Mouse (Mus musculus): Measurements from ENCODE around the gene Adcy2. TPM values are rescaled to one million over a fixed set of nuclear protein-coding genes. Genes with fewer than 3 reads are reported as not detected.

The Adcy2 gene
- polyA plus RNA-seq, 1 experiment from 2014 or later, result 0.74 TPM

DNA sequence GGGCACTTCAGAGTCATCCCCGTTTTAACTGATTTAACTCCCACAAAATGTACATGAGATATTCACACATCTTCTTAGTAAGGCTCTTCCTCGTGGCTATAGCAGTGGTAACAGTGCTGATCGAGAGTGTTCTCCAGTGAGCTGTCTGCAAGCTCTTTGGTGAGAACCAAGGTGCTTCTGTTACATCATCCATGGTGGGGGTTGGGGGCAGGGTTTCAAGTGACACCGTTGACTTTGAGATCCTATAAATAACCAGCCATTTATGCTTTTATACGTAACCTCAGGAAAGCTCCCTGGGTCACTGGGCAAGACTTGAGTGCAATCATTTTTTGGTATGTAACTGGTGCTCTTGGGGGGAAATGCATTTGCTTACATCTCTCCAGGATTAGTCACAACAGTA lies 167.2 kb downstream of the Adcy2 start:
- Histone ChIP-seq H3K4me2 (no peak overlapping the region), H3K9ac (ENCODE audit: low read depth, low read length) (no peak overlapping the region), H3K9me3 (replicated peaks; ENCODE audit: control insufficient read depth, low read length) (no peaks in the 10 kb centered on the region), H3K4me3 (ENCODE audit: low read depth, low read length) (no peak overlapping the region), H3K27me3 (ENCODE audit: control insufficient read depth, insufficient read depth, low read length) (no peaks in the 10 kb centered on the region), H3K36me3 (ENCODE audit: control insufficient read depth, insufficient read depth, low read length) (no peaks in the 10 kb centered on the region), H3K27ac (ENCODE audit: low read depth, low read length) (no peak overlapping the region), H3K4me1 (ENCODE audit: control insufficient read depth, insufficient read depth, low read length) (no peaks in the 10 kb centered on the region)
- ATAC-seq (replicated peaks; ENCODE audit: insufficient number of reproducible peaks, low FRiP score, low TSS enrichment), result no peak
- WGBS (ENCODE audit: insufficient replicate concordance), result 69% methylated on average over 5 of the region's 5 CpGs

DNA sequence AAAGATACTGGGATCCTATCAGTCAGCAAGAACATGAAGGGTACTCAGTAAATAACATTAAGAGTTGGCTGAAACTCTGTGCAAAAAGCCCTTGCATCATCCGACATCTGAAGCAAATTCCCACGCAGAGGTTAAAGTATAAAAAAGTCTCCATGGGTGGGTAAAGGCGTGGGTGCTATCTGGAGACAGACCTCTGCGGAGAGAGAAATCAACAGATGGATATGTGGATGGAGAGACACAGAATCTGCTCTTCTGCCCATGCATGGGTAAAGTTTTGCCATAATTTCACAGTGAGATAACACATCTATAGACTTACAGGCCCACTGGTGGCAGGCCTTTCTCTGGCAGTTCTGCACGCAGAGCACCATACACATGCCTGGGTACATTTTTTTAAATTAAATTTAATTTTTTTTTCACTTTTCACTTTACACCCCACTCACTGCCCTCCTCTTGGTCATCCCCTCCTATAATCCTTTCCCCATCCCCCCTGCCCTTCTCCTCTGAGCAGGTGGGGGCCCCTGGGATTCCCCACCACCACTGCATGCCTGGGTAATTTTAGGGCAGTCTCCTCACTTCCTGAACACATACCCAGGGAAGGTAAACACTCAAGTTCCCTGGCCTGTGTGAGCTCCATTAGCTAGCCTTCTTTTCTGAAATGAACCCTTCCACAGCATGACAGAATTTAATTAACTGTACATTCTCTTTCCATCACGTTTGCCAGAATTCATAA lies 169.1 kb downstream of the Adcy2 start:
- ATAC-seq (replicated peaks; ENCODE audit: insufficient number of reproducible peaks, low FRiP score, low TSS enrichment), result no peak

DNA sequence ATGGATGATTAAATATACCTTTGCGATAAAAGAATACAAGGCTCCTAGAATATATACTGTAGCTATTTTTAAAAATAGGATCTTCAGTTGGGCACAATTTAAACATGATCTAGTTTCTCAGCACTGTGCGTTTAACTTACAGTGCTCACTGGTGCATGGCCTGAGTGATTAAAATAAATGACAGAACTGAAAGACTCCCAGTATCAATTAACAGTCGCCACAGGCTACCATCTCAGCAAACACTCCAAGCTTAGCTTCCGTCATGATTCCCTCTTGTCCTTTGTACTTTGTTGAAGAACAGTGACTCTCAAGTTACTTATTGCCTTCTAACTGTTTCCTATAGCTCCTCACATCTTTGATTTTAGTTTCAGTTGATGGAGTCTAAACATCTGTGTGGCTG lies 170.9 kb downstream of the Adcy2 start:
- H3K4me1 ChIP-seq (ENCODE audit: control insufficient read depth, insufficient read depth, low read length), result no peaks in the 10 kb centered on the region
- WGBS (ENCODE audit: insufficient replicate concordance), result 72% methylated on average over 4 of the region's 4 CpGs
- no peak overlapping the region for H3K9ac ChIP-seq (ENCODE audit: low read depth, low read length)
- no peaks in the 10 kb centered on the region for H3K36me3 ChIP-seq (ENCODE audit: control insufficient read depth, insufficient read depth, low read length)
- H3K27me3 ChIP-seq (ENCODE audit: control insufficient read depth, insufficient read depth, low read length), result no peaks in the 10 kb centered on the region
- no peaks in the 10 kb centered on the region for H3K9me3 ChIP-seq (replicated peaks; ENCODE audit: control insufficient read depth, low read length)
- ATAC-seq (replicated peaks; ENCODE audit: insufficient number of reproducible peaks, low FRiP score, low TSS enrichment), result no peak
- H3K27ac ChIP-seq (ENCODE audit: low read depth, low read length), result no peak overlapping the region
- H3K4me2 ChIP-seq, result no peak overlapping the region
- H3K4me3 ChIP-seq (ENCODE audit: low read depth, low read length), result no peak overlapping the region

More for the DNA sequence above, 169.1 kb downstream of the Adcy2 start:
- H3K27ac ChIP-seq (ENCODE audit: low read depth, low read length), result no peak overlapping the region
- no peaks in the 10 kb centered on the region for H3K4me1 ChIP-seq (ENCODE audit: control insufficient read depth, insufficient read depth, low read length)
- H3K4me3 ChIP-seq (ENCODE audit: low read depth, low read length), result no peak overlapping the region
- H3K9me3 ChIP-seq (replicated peaks; ENCODE audit: control insufficient read depth, low read length), result no peaks in the 10 kb centered on the region
- H3K36me3 ChIP-seq (ENCODE audit: control insufficient read depth, insufficient read depth, low read length), result no peaks in the 10 kb centered on the region
- H3K4me2 ChIP-seq, result no peak overlapping the region
- 77% methylated on average over 6 of the region's 6 CpGs for WGBS (ENCODE audit: insufficient replicate concordance)
- H3K27me3 ChIP-seq (ENCODE audit: control insufficient read depth, insufficient read depth, low read length), result no peaks in the 10 kb centered on the region
- no peak overlapping the region for H3K9ac ChIP-seq (ENCODE audit: low read depth, low read length)

DNA sequence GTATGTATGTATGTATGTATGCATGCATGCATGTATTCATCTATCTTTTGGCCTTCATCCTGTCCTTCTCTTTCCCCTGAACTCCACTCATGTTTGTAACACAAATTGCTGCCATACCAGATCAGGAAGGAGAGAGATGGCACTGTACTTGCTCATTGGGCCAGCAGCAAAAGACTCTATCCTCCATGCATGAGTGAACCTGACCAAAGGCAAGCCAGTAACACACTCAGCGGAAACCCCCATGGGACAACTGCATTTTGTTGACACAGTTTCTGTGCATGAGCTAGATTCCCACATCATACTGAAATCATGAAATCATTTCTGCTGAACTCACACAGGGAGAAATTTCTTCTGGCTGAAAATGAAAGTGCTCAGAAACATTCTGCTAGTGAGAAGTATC lies 172.9 kb downstream of the Adcy2 start:
- Histone ChIP-seq H3K4me1 (ENCODE audit: control insufficient read depth, insufficient read depth, low read length) (no peaks in the 10 kb centered on the region), H3K4me3 (ENCODE audit: low read depth, low read length) (no peak overlapping the region), H3K9me3 (replicated peaks; ENCODE audit: control insufficient read depth, low read length) (no peaks in the 10 kb centered on the region), H3K4me2 (no peak overlapping the region), H3K27me3 (ENCODE audit: control insufficient read depth, insufficient read depth, low read length) (no peaks in the 10 kb centered on the region), H3K36me3 (ENCODE audit: control insufficient read depth, insufficient read depth, low read length) (no peaks in the 10 kb centered on the region), H3K27ac (ENCODE audit: low read depth, low read length) (no peak overlapping the region), H3K9ac (ENCODE audit: low read depth, low read length) (no peak overlapping the region)
- no peak for ATAC-seq (replicated peaks; ENCODE audit: insufficient number of reproducible peaks, low FRiP score, low TSS enrichment)
- WGBS (ENCODE audit: insufficient replicate concordance), result 87% methylated on average over 1 of the region's 1 CpGs

DNA sequence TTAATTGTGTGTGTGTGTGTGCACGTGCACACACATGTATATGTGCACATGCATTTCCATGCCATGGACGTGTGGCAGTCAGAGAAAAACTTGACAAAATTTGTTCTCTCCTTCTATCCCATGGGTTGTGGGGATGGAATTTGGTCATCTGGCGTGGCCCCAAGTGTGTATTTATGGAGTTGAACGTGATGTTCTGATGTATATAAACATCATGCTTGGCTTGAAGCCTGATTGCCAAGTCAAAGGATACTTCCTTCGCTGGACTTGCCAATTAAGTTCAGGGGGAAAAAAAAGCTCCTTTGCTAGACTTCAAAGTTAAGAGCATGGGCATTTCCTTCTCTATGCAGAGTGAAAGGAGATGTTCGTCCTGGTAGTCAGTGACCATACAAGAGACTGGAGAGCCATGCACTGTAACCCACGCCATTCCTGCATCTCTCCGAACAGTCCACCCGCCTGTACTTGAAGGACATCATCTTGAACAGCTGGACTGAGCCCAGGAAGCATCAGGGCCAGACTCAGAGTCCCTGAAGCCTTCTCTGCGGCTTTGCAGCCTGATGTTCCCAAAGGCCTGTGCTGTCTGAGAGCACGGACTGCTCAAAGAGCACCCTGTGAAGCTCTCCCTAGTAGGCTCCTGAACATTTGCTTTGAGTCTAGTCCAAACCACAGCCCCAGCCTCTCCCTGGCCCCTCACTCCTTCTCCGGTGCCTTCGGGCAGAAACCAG lies 178.3 kb downstream of the Adcy2 start:
- WGBS (ENCODE audit: insufficient replicate concordance), result 81% methylated on average over 13 of the region's 13 CpGs
- Histone ChIP-seq H3K36me3 (ENCODE audit: control insufficient read depth, insufficient read depth, low read length) (no peaks in the 10 kb centered on the region), H3K4me2 (no peak overlapping the region), H3K27ac (ENCODE audit: low read depth, low read length) (no peak overlapping the region), H3K9me3 (replicated peaks; ENCODE audit: control insufficient read depth, low read length) (no peaks in the 10 kb centered on the region), H3K4me1 (ENCODE audit: control insufficient read depth, insufficient read depth, low read length) (no peaks in the 10 kb centered on the region), H3K4me3 (ENCODE audit: low read depth, low read length) (no peak overlapping the region), H3K9ac (ENCODE audit: low read depth, low read length) (no peak overlapping the region), H3K27me3 (ENCODE audit: control insufficient read depth, insufficient read depth, low read length) (no peaks in the 10 kb centered on the region)
- ATAC-seq (replicated peaks; ENCODE audit: insufficient number of reproducible peaks, low FRiP score, low TSS enrichment), result no peak

- Histone ChIP-seq H3K9me3 (replicated peaks; ENCODE audit: control insufficient read depth, low read length) (no peaks in the 10 kb centered on the region; the same call in 1 of the 2 replicates), H3K4me3 (ENCODE audit: low read depth, low read length) (no peak overlapping the region), H3K36me3 (ENCODE audit: control insufficient read depth, insufficient read depth, low read length) (no peaks in the 10 kb centered on the region), H3K27ac (ENCODE audit: low read depth, low read length) (no peak overlapping the region), H3K9ac (ENCODE audit: low read depth, low read length) (no peak overlapping the region), H3K27me3 (ENCODE audit: control insufficient read depth, insufficient read depth, low read length) (no peaks in the 10 kb centered on the region), H3K4me1 (ENCODE audit: control insufficient read depth, insufficient read depth, low read length) (no peaks in the 10 kb centered on the region), H3K4me2 (no peak overlapping the region)
- ATAC-seq (replicated peaks; ENCODE audit: insufficient number of reproducible peaks, low FRiP score, low TSS enrichment), result no peak
- WGBS (ENCODE audit: insufficient replicate concordance), result 78% methylated on average over 4 of the region's 4 CpGs
Measured at GRCm38 (mm10) chr13:68815704-68816477, 183.4 kb downstream of the Adcy2 start.

- H3K9ac ChIP-seq (ENCODE audit: low read depth, low read length), result no peak overlapping the region
- H3K36me3 ChIP-seq (ENCODE audit: control insufficient read depth, insufficient read depth, low read length), result no peaks in the 10 kb centered on the region
- H3K9me3 ChIP-seq (replicated peaks; ENCODE audit: control insufficient read depth, low read length), result no peaks in the 10 kb centered on the region; the same call in 1 of the 2 replicates
- no peaks in the 10 kb centered on the region for H3K4me1 ChIP-seq (ENCODE audit: control insufficient read depth, insufficient read depth, low read length)
- no peak overlapping the region for H3K4me3 ChIP-seq (ENCODE audit: low read depth, low read length)
- 98% methylated on average over 3 of the region's 3 CpGs for WGBS (ENCODE audit: insufficient replicate concordance)
- no peak overlapping the region for H3K4me2 ChIP-seq
- H3K27me3 ChIP-seq (ENCODE audit: control insufficient read depth, insufficient read depth, low read length), result no peaks in the 10 kb centered on the region
- no peak overlapping the region for H3K27ac ChIP-seq (ENCODE audit: low read depth, low read length)
- no peak for ATAC-seq (replicated peaks; ENCODE audit: insufficient number of reproducible peaks, low FRiP score, low TSS enrichment)
Measured at GRCm38 (mm10) chr13:68811185-68811584, 188.2 kb downstream of the Adcy2 start.

GRCm38 (mm10) chr13:68799777-68800176 lies 199.6 kb downstream of the Adcy2 start:
- H3K9ac ChIP-seq (ENCODE audit: low read depth, low read length), result no peak overlapping the region
- H3K4me1 ChIP-seq (ENCODE audit: control insufficient read depth, insufficient read depth, low read length), result no peaks in the 10 kb centered on the region
- no peaks in the 10 kb centered on the region for H3K27me3 ChIP-seq (ENCODE audit: control insufficient read depth, insufficient read depth, low read length)
- H3K4me2 ChIP-seq, result no peak overlapping the region
- ATAC-seq (replicated peaks; ENCODE audit: insufficient number of reproducible peaks, low FRiP score, low TSS enrichment), result no peak
- no peak overlapping the region for H3K27ac ChIP-seq (ENCODE audit: low read depth, low read length)
- no peak overlapping the region for H3K4me3 ChIP-seq (ENCODE audit: low read depth, low read length)
- WGBS (ENCODE audit: insufficient replicate concordance), result 54% methylated on average over 6 of the region's 6 CpGs
- no peaks in the 10 kb centered on the region for H3K36me3 ChIP-seq (ENCODE audit: control insufficient read depth, insufficient read depth, low read length)
- H3K9me3 ChIP-seq (replicated peaks; ENCODE audit: control insufficient read depth, low read length), result no peaks in the 10 kb centered on the region

Data from heart, embryonic 11.5 days (tissue).